Mouse (Mus musculus): ENCODE measurements around the gene Slc43a3.

DNA sequence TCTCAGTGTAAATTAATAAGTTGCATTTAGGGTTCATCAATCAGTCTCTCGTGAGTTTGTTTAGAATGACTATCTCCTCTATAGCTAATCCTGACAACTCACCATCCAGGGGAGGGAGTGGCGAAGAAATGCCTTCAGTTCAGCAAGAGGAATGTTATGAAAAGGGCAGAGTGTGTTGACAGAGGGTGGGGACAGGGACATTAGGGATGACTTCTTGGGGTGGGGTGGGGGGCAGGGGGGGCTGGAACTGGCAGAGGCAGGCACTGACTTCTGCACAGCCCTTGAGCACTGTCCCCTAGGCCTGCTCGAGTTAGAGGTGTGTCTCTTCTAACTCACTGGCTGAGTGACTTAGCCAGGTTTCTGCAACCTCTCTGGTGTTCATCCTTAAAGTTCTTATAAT lies 18.2 kb upstream of the Slc43a3 start:
- no peak for TF ChIP-seq POLR2A (IDR thresholded peaks at IDR 0.05; ENCODE audit: control insufficient read depth, extremely low read depth, insufficient read depth, low read length, poor library complexity)
- no peak for TF ChIP-seq CTCF (IDR thresholded peaks at IDR 0.05; ENCODE audit: borderline replicate concordance, control insufficient read depth, extremely low read depth, insufficient read depth, low read length, poor library complexity)
